ENCODE assay signal across 22 mouse cellular contexts in genomic region chr12:65464246-65464645, GRCm38 (mm10).
"Had no signal": no experiment of that assay in that cellular context is flagged by ENCODE, and none has a peak within 500 bp of the region (broad histone marks: within the 10 kb centered on the region; RNA-seq: fewer than 3 reads in every experiment).

No protein-coding gene starts in this region.

- H3K9me3 ChIP-seq: heart, embryonic 13.5 days; heart, embryonic 15.5 days; hindbrain, embryonic 13.5 days; hindbrain, embryonic 15.5 days; limb, embryonic 13.5 days; limb, embryonic 15.5 days; liver, embryonic 12.5 days had no signal

- H3K27me3 ChIP-seq: heart, embryonic 13.5 days; heart, embryonic 15.5 days; hindbrain, embryonic 13.5 days; hindbrain, embryonic 15.5 days; limb, embryonic 13.5 days; limb, embryonic 15.5 days; liver, embryonic 12.5 days had no signal

- ATAC-seq: forebrain, postnatal 0 days; hindbrain, postnatal 0 days; liver, embryonic 12.5 days had no signal

- H3K36me3 ChIP-seq: heart, embryonic 13.5 days; heart, embryonic 15.5 days; hindbrain, embryonic 13.5 days; hindbrain, embryonic 15.5 days; limb, embryonic 13.5 days; limb, embryonic 15.5 days; liver, embryonic 12.5 days had no signal

- DNase-seq: forebrain, postnatal 0 days; gastrocnemius, postnatal 14 days; gastrocnemius, postnatal 36 days; heart, adult 11 months; heart, adult 2 months; heart, postnatal 14 days; heart, postnatal 36 days; kidney, adult 8-10 months; kidney, postnatal 10 days; kidney, postnatal 25 days had no signal

- H3K4me2 ChIP-seq: heart, embryonic 11.5 days; heart, embryonic 13.5 days; heart, embryonic 15.5 days; hindbrain, embryonic 13.5 days; hindbrain, embryonic 15.5 days; limb, embryonic 13.5 days; limb, embryonic 15.5 days; liver, embryonic 12.5 days had no signal

- H3K4me3 ChIP-seq: heart, adult 2 months; heart, embryonic 13.5 days; heart, embryonic 15.5 days; hindbrain, embryonic 13.5 days; hindbrain, embryonic 15.5 days; layer of hippocampus, adult 2 months; left cerebral cortex, adult 2 months; limb, embryonic 13.5 days; limb, embryonic 15.5 days; liver, embryonic 12.5 days had no signal

- H3K27ac ChIP-seq: heart, adult 2 months; heart, embryonic 13.5 days; heart, embryonic 15.5 days; hindbrain, embryonic 13.5 days; hindbrain, embryonic 15.5 days; hindbrain, postnatal 0 days; layer of hippocampus, adult 2 months; left cerebral cortex, adult 2 months; limb, embryonic 13.5 days; limb, embryonic 15.5 days; liver, embryonic 12.5 days; liver, embryonic 14.5 days had no signal

- H3K9ac ChIP-seq: forebrain, postnatal 0 days; heart, embryonic 13.5 days; heart, embryonic 15.5 days; hindbrain, embryonic 13.5 days; hindbrain, embryonic 15.5 days; limb, embryonic 13.5 days; limb, embryonic 15.5 days; liver, embryonic 12.5 days; liver, embryonic 14.5 days had no signal

- H3K4me1 ChIP-seq: heart, embryonic 13.5 days; heart, embryonic 15.5 days; hindbrain, embryonic 13.5 days; hindbrain, embryonic 15.5 days; limb, embryonic 13.5 days; limb, embryonic 15.5 days; liver, embryonic 12.5 days had no signal
